Mouse (Mus musculus) embryonic facial prominence, embryonic 13.5 days (tissue): ENCODE data around the gene Washc2. TPM values are rescaled to one million over a fixed set of nuclear protein-coding genes. Genes with fewer than 3 reads are reported as not detected.
"Not testable (repeated sequence)": the region's sequence is repeated elsewhere in the genome, so short reads cannot be mapped to it uniquely, and the experiment has no call there.

Experiments
- ATAC-seq: fragments of 200-750 bp; cut with Nextera tagmentation; 2 replicates; pipeline ENCODE4 v1.8.0; 2017; ENCODE audit warnings: low read depth; ENCODE audit not compliant: insufficient number of reproducible peaks, insufficient read depth, low FRiP score, low TSS enrichment
- H3K27ac ChIP-seq: fragments of 300-500 bp; sonication (generic); 2 replicates; pipeline ENCODE4 v1.5.1; 2015; ENCODE audit warnings: moderate library complexity, mild to moderate bottlenecking, inconsistent platforms
- H3K27me3 ChIP-seq: fragments of 300-500 bp; sonication (generic); 2 replicates; pipeline ENCODE4 v1.6.1; 2015; ENCODE audit warnings: mild to moderate bottlenecking, inconsistent platforms
- H3K36me3 ChIP-seq: fragments of 300-500 bp; sonication (generic); 2 replicates; pipeline ENCODE4 v1.6.1; 2015; ENCODE audit warnings: mild to moderate bottlenecking, inconsistent platforms
- H3K4me1 ChIP-seq: fragments of 300-500 bp; sonication (generic); 2 replicates; pipeline ENCODE4 v1.6.1; 2015; ENCODE audit warnings: inconsistent platforms
- H3K4me2 ChIP-seq: fragments of 300-500 bp; sonication (generic); 2 replicates; pipeline ENCODE4 v1.6.1; 2015; ENCODE audit warnings: moderate library complexity, mild to moderate bottlenecking, inconsistent platforms
- H3K4me3 ChIP-seq: fragments of 300-500 bp; sonication (generic); 2 replicates; pipeline ENCODE4 v1.5.1; 2015; ENCODE audit warnings: mild to moderate bottlenecking, inconsistent platforms
- H3K9ac ChIP-seq: fragments of 300-500 bp; sonication (generic); 2 replicates; pipeline ENCODE4 v1.6.1; 2015; ENCODE audit warnings: mild to moderate bottlenecking, inconsistent platforms
- H3K9me3 ChIP-seq: fragments of 300-500 bp; sonication (generic); 2 replicates; pipeline ENCODE4 v1.6.1; 2016; ENCODE audit warnings: inconsistent platforms
- WGBS: fragments of 180-500 bp; shearing (Covaris S2); methylation state at CpG from one replicate; pipeline ENCODE4 v1.1.7; 2015; ENCODE audit warnings: mixed read lengths; 5-methylcytosine and 5-hydroxymethylcytosine counted together
- polyA plus RNA-seq: library from polyadenylated mRNA; unstranded; fragments of >200 nt; fragmentation: Nextera tagmentation; extraction: Ambion mirVana; gene quantifications from 2 replicates; pipeline ENCODE4 v1.2.1, GENCODE M21; 2015

Gene Washc2
- polyA plus RNA-seq, result 57.6 and 59.4 TPM in 2 replicates

- peak within 1 kb of the TSS; percentile 67 for H3K27ac ChIP-seq
- H3K27me3 ChIP-seq, result no peaks in the 10 kb centered on the region
- peak within 1 kb of the TSS; percentile 69 for H3K4me3 ChIP-seq
- peaks cover 15% of the 10 kb centered on the region; the same call in 1 of the 2 replicates for H3K4me1 ChIP-seq
- peaks cover 25% of the 10 kb centered on the region for H3K36me3 ChIP-seq
- H3K9ac ChIP-seq, result peak within 1 kb of the TSS; percentile 88
- H3K4me2 ChIP-seq, result peak within 1 kb of the TSS; percentile 76
- under 1% methylated on average over 51 of the region's 51 CpGs for WGBS
- no peaks in the 10 kb centered on the region for H3K9me3 ChIP-seq
- ATAC-seq, result peak; percentile 92
Measured at GRCm38 (mm10) chr6:116207729-116208534, at the start of gene Washc2. Gene Washc2 (plus strand): TSS chr6:116208038.

- Histone ChIP-seq H3K9me3 (no peaks in the 10 kb centered on the region), H3K27me3 (no peaks in the 10 kb centered on the region), H3K4me1 (peaks cover 4% of the 10 kb centered on the region; the same call in 1 of the 2 replicates), H3K36me3 (peaks cover 14% of the 10 kb centered on the region), H3K4me2 (no peak overlapping the region), H3K9ac (no peak overlapping the region), H3K27ac (no peak overlapping the region), H3K4me3 (no peak overlapping the region)
- 91% methylated on average over 1 of the region's 1 CpGs for WGBS
- ATAC-seq, result no peak
Measured at GRCm38 (mm10) chr6:116166383-116166782, 41.5 kb upstream of the Washc2 start.

- H3K9me3 ChIP-seq, ATAC-seq: not testable (repeated sequence)
- 68% methylated on average over 37 of the region's 37 CpGs for WGBS
Measured at GRCm38 (mm10) chr6:116173511-116174099, 34.2 kb upstream of the Washc2 start.

GRCm38 (mm10) chr6:116178376-116178775 is 29.5 kb upstream of the Washc2 start:
- Histone ChIP-seq H3K36me3 (peaks cover 38% of the 10 kb centered on the region), H3K4me1 (no peaks in the 10 kb centered on the region), H3K9ac (no peak overlapping the region), H3K4me3 (no peak overlapping the region), H3K27ac (no peak overlapping the region), H3K4me2 (no peak overlapping the region), H3K27me3 (no peaks in the 10 kb centered on the region), H3K9me3 (no peaks in the 10 kb centered on the region)
- no peak for ATAC-seq
- WGBS, result 93% methylated on average over 2 of the region's 2 CpGs

More at GRCm38 (mm10) chr6:116173511-116174099, 34.2 kb upstream of the Washc2 start:
- peaks cover 23% of the 10 kb centered on the region for H3K36me3 ChIP-seq
- not testable (repeated sequence) for H3K4me3 ChIP-seq, H3K9ac ChIP-seq, H3K27ac ChIP-seq, H3K27me3 ChIP-seq, H3K4me2 ChIP-seq, H3K4me1 ChIP-seq

- Histone ChIP-seq H3K9ac (no peak overlapping the region), H3K27ac (no peak overlapping the region), H3K27me3 (no peaks in the 10 kb centered on the region), H3K4me2 (no peak overlapping the region), H3K4me3 (no peak overlapping the region), H3K9me3 (no peaks in the 10 kb centered on the region), H3K36me3 (peaks cover 30% of the 10 kb centered on the region), H3K4me1 (no peaks in the 10 kb centered on the region)
- ATAC-seq, result no peak
- 69% methylated on average over 3 of the region's 3 CpGs for WGBS
Measured at GRCm38 (mm10) chr6:116180731-116181130, 27.1 kb upstream of the Washc2 start.

GRCm38 (mm10) chr6:116183509-116183908 is 24.3 kb upstream of the Washc2 start:
- no peak overlapping the region for H3K4me3 ChIP-seq
- H3K4me1 ChIP-seq, result no peaks in the 10 kb centered on the region
- H3K27me3 ChIP-seq, result no peaks in the 10 kb centered on the region
- 91% methylated on average over 5 of the region's 5 CpGs for WGBS
- no peak overlapping the region for H3K27ac ChIP-seq
- no peak overlapping the region for H3K4me2 ChIP-seq
- H3K36me3 ChIP-seq, result peaks cover 16% of the 10 kb centered on the region; the same call in 1 of the 2 replicates
- no peak overlapping the region for H3K9ac ChIP-seq
- ATAC-seq, result no peak
- no peaks in the 10 kb centered on the region for H3K9me3 ChIP-seq

- H3K4me2 ChIP-seq, result no peak overlapping the region
- H3K9ac ChIP-seq, result no peak overlapping the region
- H3K27ac ChIP-seq, result no peak overlapping the region
- no peaks in the 10 kb centered on the region for H3K9me3 ChIP-seq
- no peaks in the 10 kb centered on the region for H3K36me3 ChIP-seq
- H3K4me1 ChIP-seq, result peaks cover 9% of the 10 kb centered on the region
- 26% methylated on average over 2 of the region's 2 CpGs for WGBS
- no peak overlapping the region for H3K4me3 ChIP-seq
- no peaks in the 10 kb centered on the region for H3K27me3 ChIP-seq
- ATAC-seq, result no peak
Measured at GRCm38 (mm10) chr6:116186485-116186884, 21.4 kb upstream of the Washc2 start.

GRCm38 (mm10) chr6:116189417-116189816 is 18.4 kb upstream of the Washc2 start:
- no peak overlapping the region for H3K27ac ChIP-seq
- WGBS, result 72% methylated on average over 1 of the region's 1 CpGs
- H3K36me3 ChIP-seq, result no peaks in the 10 kb centered on the region
- no peak overlapping the region for H3K9ac ChIP-seq
- ATAC-seq, result no peak
- H3K4me3 ChIP-seq, result no peak overlapping the region
- H3K27me3 ChIP-seq, result no peaks in the 10 kb centered on the region; the same call in 1 of the 2 replicates
- H3K4me2 ChIP-seq, result no peak overlapping the region
- H3K4me1 ChIP-seq, result peaks cover 24% of the 10 kb centered on the region
- no peaks in the 10 kb centered on the region for H3K9me3 ChIP-seq

- peaks cover 24% of the 10 kb centered on the region for H3K4me1 ChIP-seq
- H3K9ac ChIP-seq, result peak overlapping the region; percentile 96
- H3K27me3 ChIP-seq, result peaks cover 2% of the 10 kb centered on the region; the same call in 1 of the 2 replicates
- under 1% methylated on average over 46 of the region's 51 CpGs for WGBS
- peak overlapping the region; percentile 80 for H3K27ac ChIP-seq
- H3K9me3 ChIP-seq, result no peaks in the 10 kb centered on the region
- no peaks in the 10 kb centered on the region for H3K36me3 ChIP-seq
- peak overlapping the region; percentile 73 for H3K4me2 ChIP-seq
- peak overlapping the region; percentile 95 for H3K4me3 ChIP-seq
- ATAC-seq, result peak; percentile 83
Measured at GRCm38 (mm10) chr6:116192809-116193311, 15.0 kb upstream of the Washc2 start.

GRCm38 (mm10) chr6:116193394-116194393 is 14.1 kb upstream of the Washc2 start, which contains the start of gene Tmcc1:
Gene Tmcc1 (minus strand): TSS chr6:116193486.
- peak; percentile 88 for ATAC-seq
- Histone ChIP-seq H3K27ac (peak within 1 kb of the TSS; percentile 80), H3K4me1 (peaks cover 24% of the 10 kb centered on the region), H3K4me3 (peak within 1 kb of the TSS; percentile 95), H3K4me2 (peak within 1 kb of the TSS; percentile 73), H3K9ac (peak within 1 kb of the TSS; percentile 96), H3K9me3 (no peaks in the 10 kb centered on the region), H3K36me3 (no peaks in the 10 kb centered on the region), H3K27me3 (peaks cover 2% of the 10 kb centered on the region)
- under 1% methylated on average over 64 of the region's 68 CpGs for WGBS

GRCm38 (mm10) chr6:116195811-116196210 is 12.0 kb upstream of the Washc2 start:
- WGBS, result 68% methylated on average over 8 of the region's 8 CpGs
- no peak for ATAC-seq
- H3K4me3 ChIP-seq, result no peak overlapping the region

More at GRCm38 (mm10) chr6:116195811-116196210, 12.0 kb upstream of the Washc2 start:
- H3K4me2 ChIP-seq, result no peak overlapping the region
- H3K36me3 ChIP-seq, result no peaks in the 10 kb centered on the region
- H3K9ac ChIP-seq, result no peak overlapping the region
- H3K27me3 ChIP-seq, result peaks cover 2% of the 10 kb centered on the region
- no peak overlapping the region for H3K27ac ChIP-seq
- H3K9me3 ChIP-seq, result no peaks in the 10 kb centered on the region
- H3K4me1 ChIP-seq, result peaks cover 22% of the 10 kb centered on the region
